Mouse (Mus musculus) bone marrow, adult 2 months (tissue): ENCODE measurements around the gene Wnt9b.
"Not testable (repeated sequence)": the region's sequence is repeated elsewhere in the genome, so short reads cannot be mapped to it uniquely, and the experiment has no call there.

ENCODE experiments used
- CTCF ChIP-seq: fragments of 200-500 bp; IDR thresholded peaks from 2 replicates; pipeline ENCODE4 v1.5.1; 2011; ENCODE audit warnings: low read length, control low read depth; ENCODE audit not compliant: control insufficient read depth, insufficient read depth
- POLR2A ChIP-seq: fragments of 200-500 bp; IDR thresholded peaks from 2 replicates; pipeline ENCODE4 v1.6.1; 2011; ENCODE audit warnings: low read depth, mild to moderate bottlenecking, control low read depth, low read length, borderline replicate concordance; ENCODE audit not compliant: control insufficient read depth

GRCm38 (mm10) chr11:103760891-103761290 lies 11.3 kb upstream of the Wnt9b start:
- TF ChIP-seq POLR2A, CTCF: not testable (repeated sequence)
